Mouse (Mus musculus): Measurements from ENCODE around the gene Lmbr1l.
"Not testable (repeated sequence)": the region's sequence is repeated elsewhere in the genome, so short reads cannot be mapped to it uniquely, and the experiment has no call there.

The Lmbr1l gene

GRCm38 (mm10) chr15:98917538-98918498 is at the start of gene Lmbr1l:
Lmbr1l (minus strand) TSS chr15:98918231.
- peak; percentile 99 for DNase-seq

- no peak for DNase-seq
Observed at GRCm38 (mm10) chr15:98959531-98959930, 41.5 kb upstream of the Lmbr1l start.

- no peak for DNase-seq
Observed at GRCm38 (mm10) chr15:98958901-98959420, 40.9 kb upstream of the Lmbr1l start.

GRCm38 (mm10) chr15:98957475-98957874 is 39.4 kb upstream of the Lmbr1l start:
- DNase-seq = no peak

GRCm38 (mm10) chr15:98956000-98956399 is 38.0 kb upstream of the Lmbr1l start:
- no peak for DNase-seq

GRCm38 (mm10) chr15:98955324-98955723 is 37.3 kb upstream of the Lmbr1l start:
- DNase-seq = no peak

- peak; percentile 33 for DNase-seq
Observed at GRCm38 (mm10) chr15:98954425-98955253, 36.6 kb upstream of the Lmbr1l start.

- DNase-seq = peak; percentile 94
Observed at GRCm38 (mm10) chr15:98953401-98954356, 35.6 kb upstream of the Lmbr1l start, which contains the start of the genes Gm49450 and Tuba1a. Gm49450 (minus strand) TSS chr15:98953551. Tuba1a (minus strand) TSS chr15:98953703.

GRCm38 (mm10) chr15:98952751-98953400 is 34.8 kb upstream of the Lmbr1l start:
- DNase-seq = peak; percentile 83

- DNase-seq = no peak
Observed at GRCm38 (mm10) chr15:98952063-98952455, 34.0 kb upstream of the Lmbr1l start.

GRCm38 (mm10) chr15:98951122-98952062 is 33.4 kb upstream of the Lmbr1l start:
- DNase-seq = not testable (repeated sequence)

- DNase-seq = no peak
Observed at GRCm38 (mm10) chr15:98949607-98949892, 31.5 kb upstream of the Lmbr1l start.

GRCm38 (mm10) chr15:98948857-98949606 is 31.0 kb upstream of the Lmbr1l start:
- DNase-seq = no peak

GRCm38 (mm10) chr15:98948382-98948781 is 30.4 kb upstream of the Lmbr1l start:
- DNase-seq = no peak

GRCm38 (mm10) chr15:98947884-98948283 is 29.9 kb upstream of the Lmbr1l start:
- DNase-seq = no peak

GRCm38 (mm10) chr15:98943133-98943532 is 25.1 kb upstream of the Lmbr1l start:
- no peak for DNase-seq

GRCm38 (mm10) chr15:98942081-98942480 is 24.1 kb upstream of the Lmbr1l start:
- peak; percentile 48 for DNase-seq

GRCm38 (mm10) chr15:98941539-98941938 is 23.5 kb upstream of the Lmbr1l start:
- no peak for DNase-seq

- no peak for DNase-seq
Observed at GRCm38 (mm10) chr15:98940816-98941215, 22.8 kb upstream of the Lmbr1l start.
